Mouse (Mus musculus) layer of hippocampus, postnatal 36 days (tissue): ENCODE measurements around the gene Tmem176a. TPM values are rescaled to one million over a fixed set of nuclear protein-coding genes. Genes with fewer than 3 reads are reported as not detected.

Source experiments
- DNase-seq, 2 experiments: peaks; one replicate each; pipeline ENCODE4 v3.0.0; 2022
- total RNA-seq, 2 experiments: library from RNA; stranded (reverse); gene quantifications; 2 replicates each; pipeline ENCODE4 v1.2.3; 2021

The Tmem176a gene
- total RNA-seq, 2 experiments from 2014 or later: 24.3 to 24.9 TPM

GRCm38 (mm10) chr6:48894938-48895818, 54.5 kb downstream of the Tmem176a start:
- DNase-seq: no peak

GRCm38 (mm10) chr6:48895941-48896340, 55.2 kb downstream of the Tmem176a start:
- DNase-seq: no peak

Other genes starting within 250 kb of the Tmem176a start
- 10 to 100 TPM; 43.6 to 47.5 TPM for gene Repin1, start 247.0 kb upstream of the Tmem176a start, total RNA-seq
- not detected for gene Gm44965, start 247.0 kb upstream of the Tmem176a start, total RNA-seq
- gene Zfp775, start 238.9 kb upstream of the Tmem176a start, total RNA-seq: 1 to 10 TPM; 6.3 to 7.7 TPM
- 10 to 100 TPM; 13.4 to 14.5 TPM for gene AI854703, start 214.2 kb upstream of the Tmem176a start, total RNA-seq
- gene Gimap8, start 193.7 kb upstream of the Tmem176a start, total RNA-seq: 1 to 10 TPM in 1 of 2 experiments, under 1 TPM in 1; 0.52 to 1.1 TPM
- under 1 TPM; 0.28 to 0.57 TPM for gene Gimap9, start 164.8 kb upstream of the Tmem176a start, total RNA-seq
- under 1 TPM; 0.17 to 0.33 TPM for gene Gimap4, start 156.4 kb upstream of the Tmem176a start, total RNA-seq
- 1 to 10 TPM; 5.7 to 7.3 TPM for gene Gimap6, start 132.7 kb upstream of the Tmem176a start, total RNA-seq
- gene Gm28053, start 122.3 kb upstream of the Tmem176a start, total RNA-seq: not detected
- gene Gimap7, start 122.3 kb upstream of the Tmem176a start, total RNA-seq: not detected
- gene Gimap1, start 101.9 kb upstream of the Tmem176a start, total RNA-seq: 1 to 10 TPM; 2.4 to 2.5 TPM
- 1 to 10 TPM; 1.0 to 1.7 TPM for gene Gimap5, start 94.7 kb upstream of the Tmem176a start, total RNA-seq
- gene Gimap3, start 70.1 kb upstream of the Tmem176a start, total RNA-seq: not detected
- gene Tmem176b, start 577 bp downstream of the Tmem176a start, total RNA-seq: 10 to 100 TPM; 50.4 to 51.6 TPM
- not detected for gene Aoc1, start 32.0 kb downstream of the Tmem176a start, total RNA-seq
- not detected for gene 1600015I10Rik, start 89.0 kb downstream of the Tmem176a start, total RNA-seq
- gene Doxl2, start 134.0 kb downstream of the Tmem176a start, total RNA-seq: not detected
- not detected for gene Svs1, start 145.9 kb downstream of the Tmem176a start, total RNA-seq
- gene Gpnmb, start 195.6 kb downstream of the Tmem176a start, total RNA-seq: 1 to 10 TPM; 1.8 to 3.1 TPM
- gene Malsu1, start 232.9 kb downstream of the Tmem176a start, total RNA-seq: 10 to 100 TPM; 33.1 to 35.8 TPM